Mouse (Mus musculus): Measurements from ENCODE around the gene Lamc1. TPM values are rescaled to one million over a fixed set of nuclear protein-coding genes. Genes with fewer than 3 reads are reported as not detected.

The Lamc1 gene
- polyA plus RNA-seq, 1 experiment from 2014 or later = 52.0 TPM

DNA sequence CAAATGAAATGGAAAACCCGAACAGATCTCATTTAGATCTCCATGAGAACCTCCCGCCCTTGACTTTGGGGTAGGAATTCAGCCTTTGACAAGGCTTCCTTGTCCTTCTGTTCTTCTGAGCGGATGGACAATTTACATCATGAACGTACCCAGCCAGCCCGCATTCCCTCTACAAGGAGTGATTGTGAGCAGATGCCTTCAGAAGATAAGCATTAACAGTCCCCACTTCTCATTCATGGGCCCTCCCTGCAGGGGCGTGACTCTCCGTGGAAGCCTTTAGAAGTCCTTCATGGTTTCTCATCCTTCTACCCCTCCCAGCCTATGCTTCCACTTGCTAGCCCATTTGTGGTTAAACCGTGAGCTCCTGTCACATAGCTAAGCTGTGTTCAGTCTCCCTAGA is 58.9 kb downstream of the Lamc1 start:
- H3K4me2 ChIP-seq = no peak overlapping the region
- H3K4me1 ChIP-seq = peaks cover 29% of the 10 kb centered on the region
- no peak overlapping the region for H3K9ac ChIP-seq
- H3K27ac ChIP-seq = no peak overlapping the region; the same call in 1 of the 2 replicates
- no peak for ATAC-seq (ENCODE audit: insufficient number of reproducible peaks, low FRiP score, low TSS enrichment, low read depth)
- H3K9me3 ChIP-seq = no peaks in the 10 kb centered on the region
- H3K4me3 ChIP-seq = no peak overlapping the region
- WGBS = 46% methylated on average over 8 of the region's 8 CpGs
- H3K27me3 ChIP-seq = no peaks in the 10 kb centered on the region
- no peaks in the 10 kb centered on the region for H3K36me3 ChIP-seq

DNA sequence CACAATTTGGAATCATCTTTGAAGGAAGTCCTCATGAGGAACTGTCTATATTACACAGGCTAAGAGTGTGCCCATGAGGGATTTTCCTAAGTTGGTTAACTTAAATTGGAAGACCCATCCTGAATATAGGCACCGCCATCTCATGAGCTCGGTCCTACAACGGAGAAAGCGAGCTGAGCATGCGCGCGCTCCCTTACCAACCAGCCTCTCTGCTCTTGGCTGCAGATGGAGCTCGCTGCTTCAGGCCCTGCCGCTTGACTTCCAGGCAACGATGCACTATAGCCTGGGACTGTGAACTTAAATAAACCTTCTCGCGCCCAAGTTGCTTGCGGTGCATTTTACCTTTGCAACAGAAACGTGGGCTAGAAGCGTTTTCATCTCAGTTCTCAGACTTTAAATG is 61.8 kb downstream of the Lamc1 start:
- Histone ChIP-seq H3K9me3 (no peaks in the 10 kb centered on the region), H3K27me3 (no peaks in the 10 kb centered on the region), H3K4me2 (no peak overlapping the region), H3K9ac (no peak overlapping the region), H3K27ac (no peak overlapping the region), H3K4me1 (peaks cover 30% of the 10 kb centered on the region), H3K36me3 (no peaks in the 10 kb centered on the region), H3K4me3 (no peak overlapping the region)
- no peak for ATAC-seq (ENCODE audit: insufficient number of reproducible peaks, low FRiP score, low TSS enrichment, low read depth)
- 91% methylated on average over 15 of the region's 15 CpGs for WGBS

DNA sequence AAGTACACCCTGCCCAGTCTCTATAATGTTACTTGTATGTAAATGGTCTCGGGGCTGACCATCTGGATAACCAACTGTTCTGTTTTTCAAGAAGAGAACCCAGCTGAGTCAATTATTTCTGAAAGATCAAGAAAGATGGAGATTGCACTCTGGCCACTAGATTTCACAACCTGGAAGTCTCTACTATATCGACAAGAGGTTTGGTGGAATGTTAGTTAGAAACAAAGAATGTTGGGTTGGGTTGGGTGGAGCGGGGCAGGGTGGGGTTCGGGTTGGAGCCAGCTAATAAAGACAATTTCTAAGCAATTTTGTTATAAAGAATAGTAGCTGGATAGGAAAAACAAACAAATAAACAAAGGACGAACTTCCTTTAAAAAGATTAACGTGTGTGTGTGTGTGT is 62.9 kb downstream of the Lamc1 start:
- Histone ChIP-seq H3K9ac (no peak overlapping the region), H3K36me3 (no peaks in the 10 kb centered on the region), H3K4me1 (peaks cover 27% of the 10 kb centered on the region), H3K27ac (no peak overlapping the region), H3K4me3 (no peak overlapping the region), H3K4me2 (no peak overlapping the region), H3K27me3 (no peaks in the 10 kb centered on the region), H3K9me3 (no peaks in the 10 kb centered on the region)
- 85% methylated on average over 6 of the region's 6 CpGs for WGBS
- ATAC-seq (ENCODE audit: insufficient number of reproducible peaks, low FRiP score, low TSS enrichment, low read depth) = no peak

DNA sequence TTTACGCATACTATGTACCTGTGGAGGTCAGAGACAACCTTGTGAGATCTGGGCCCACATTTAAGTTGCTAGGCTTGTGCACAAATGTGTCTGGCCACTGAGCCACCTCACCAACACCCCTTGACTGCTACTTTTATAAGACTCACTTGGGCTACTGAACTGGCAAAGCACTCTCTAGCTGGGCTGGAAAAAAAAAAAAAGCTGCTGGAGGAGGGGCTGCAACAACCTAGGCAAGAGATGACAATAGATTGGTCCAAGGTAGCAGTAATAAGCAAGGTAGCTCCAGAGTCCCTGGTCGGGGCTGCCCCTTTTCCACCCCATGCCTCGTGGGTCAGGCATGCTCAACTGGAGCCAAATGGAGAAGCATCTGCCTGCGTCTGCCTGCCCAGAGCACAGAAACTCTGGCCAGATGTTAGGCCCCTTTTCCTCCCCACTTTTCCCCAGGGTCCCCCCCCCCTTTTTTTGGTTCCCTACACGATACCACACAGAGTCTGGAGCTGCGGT is 63.7 kb downstream of the Lamc1 start:
- 72% methylated on average over 6 of the region's 6 CpGs for WGBS
- Histone ChIP-seq H3K4me2 (no peak overlapping the region), H3K9me3 (no peaks in the 10 kb centered on the region)

DNA sequence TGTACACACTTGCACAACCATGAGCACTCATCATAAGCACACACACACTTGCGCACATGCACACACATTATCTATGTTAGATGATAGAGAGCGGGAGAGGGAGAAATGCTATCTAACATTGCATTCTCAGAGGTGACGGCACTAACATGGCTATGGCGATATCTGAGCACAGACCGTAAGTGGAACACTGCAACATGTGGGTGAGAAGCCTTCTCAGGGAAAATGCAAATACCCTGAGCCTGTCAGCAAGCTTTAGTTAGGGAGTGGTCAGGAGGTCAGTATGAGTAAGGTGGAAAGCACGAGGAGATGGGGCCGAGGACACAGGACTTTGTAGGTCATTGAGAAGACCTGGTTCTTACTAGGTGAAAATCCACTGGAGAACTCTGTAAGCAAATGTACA is 64.3 kb downstream of the Lamc1 start:
- Histone ChIP-seq H3K27me3 (no peaks in the 10 kb centered on the region), H3K9ac (no peak overlapping the region), H3K9me3 (no peaks in the 10 kb centered on the region), H3K27ac (no peak overlapping the region), H3K4me2 (no peak overlapping the region), H3K4me3 (no peak overlapping the region), H3K4me1 (peaks cover 22% of the 10 kb centered on the region), H3K36me3 (no peaks in the 10 kb centered on the region)
- no peak for ATAC-seq (ENCODE audit: insufficient number of reproducible peaks, low FRiP score, low TSS enrichment, low read depth)
- WGBS = 95% methylated on average over 7 of the region's 7 CpGs

More for the DNA sequence above, 63.7 kb downstream of the Lamc1 start:
- no peak overlapping the region for H3K27ac ChIP-seq
- no peak overlapping the region for H3K9ac ChIP-seq
- H3K27me3 ChIP-seq = no peaks in the 10 kb centered on the region
- ATAC-seq (ENCODE audit: insufficient number of reproducible peaks, low FRiP score, low TSS enrichment, low read depth) = no peak
- no peaks in the 10 kb centered on the region for H3K36me3 ChIP-seq
- H3K4me1 ChIP-seq = peaks cover 28% of the 10 kb centered on the region
- H3K4me3 ChIP-seq = no peak overlapping the region

DNA sequence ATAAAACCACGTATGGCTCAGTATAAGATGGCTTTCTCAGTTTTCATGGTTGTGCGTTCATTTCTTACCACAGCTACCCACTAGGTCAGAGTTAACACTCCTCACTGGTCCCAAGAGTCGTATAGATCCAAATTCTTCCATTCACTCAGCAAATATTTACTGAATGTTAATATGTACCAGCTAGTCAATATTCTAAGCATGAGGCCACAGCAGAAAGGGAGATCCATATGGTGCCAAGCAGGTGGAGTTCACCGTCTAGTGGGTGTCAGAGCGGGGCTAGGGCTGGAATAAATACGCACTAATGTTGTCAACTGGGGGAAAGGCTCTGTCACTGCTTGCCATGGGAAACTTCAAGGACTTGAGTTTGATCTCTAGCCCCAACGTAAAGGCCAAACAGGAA is 64.9 kb downstream of the Lamc1 start:
- Histone ChIP-seq H3K4me1 (peaks cover 22% of the 10 kb centered on the region), H3K4me3 (no peak overlapping the region), H3K9me3 (no peaks in the 10 kb centered on the region), H3K4me2 (no peak overlapping the region), H3K9ac (no peak overlapping the region), H3K27ac (no peak overlapping the region), H3K36me3 (no peaks in the 10 kb centered on the region), H3K27me3 (no peaks in the 10 kb centered on the region)
- 77% methylated on average over 7 of the region's 7 CpGs for WGBS
- ATAC-seq (ENCODE audit: insufficient number of reproducible peaks, low FRiP score, low TSS enrichment, low read depth) = no peak

DNA sequence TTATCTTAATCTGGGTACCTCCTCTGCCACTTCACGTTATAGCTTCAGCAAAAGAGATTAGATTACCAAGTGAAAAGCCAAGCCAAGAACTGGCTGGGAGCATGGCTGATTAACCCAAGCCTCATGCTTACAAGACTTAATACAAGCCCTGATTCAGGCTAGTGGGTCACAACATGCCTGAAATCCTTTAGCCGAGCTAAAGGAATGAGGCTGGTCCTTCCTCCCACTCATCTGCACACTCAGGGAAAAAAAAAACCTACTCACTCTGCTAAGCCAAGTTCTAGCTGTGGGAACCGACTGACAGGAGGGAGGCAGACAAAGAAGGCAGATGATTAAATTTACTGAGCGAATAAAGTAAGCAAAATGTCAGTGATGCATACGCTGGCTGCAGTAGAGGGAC is 65.7 kb downstream of the Lamc1 start:
- WGBS = 52% methylated on average over 5 of the region's 5 CpGs
- Histone ChIP-seq H3K4me3 (no peak overlapping the region), H3K9ac (no peak overlapping the region), H3K4me2 (no peak overlapping the region), H3K4me1 (peaks cover 18% of the 10 kb centered on the region; the same call in 1 of the 2 replicates), H3K9me3 (no peaks in the 10 kb centered on the region), H3K27ac (no peak overlapping the region), H3K36me3 (0 out of 2 replicates have a peak, but pooled peaks cover 4% of the 10 kb centered on the region), H3K27me3 (no peaks in the 10 kb centered on the region)
- ATAC-seq (ENCODE audit: insufficient number of reproducible peaks, low FRiP score, low TSS enrichment, low read depth) = no peak

DNA sequence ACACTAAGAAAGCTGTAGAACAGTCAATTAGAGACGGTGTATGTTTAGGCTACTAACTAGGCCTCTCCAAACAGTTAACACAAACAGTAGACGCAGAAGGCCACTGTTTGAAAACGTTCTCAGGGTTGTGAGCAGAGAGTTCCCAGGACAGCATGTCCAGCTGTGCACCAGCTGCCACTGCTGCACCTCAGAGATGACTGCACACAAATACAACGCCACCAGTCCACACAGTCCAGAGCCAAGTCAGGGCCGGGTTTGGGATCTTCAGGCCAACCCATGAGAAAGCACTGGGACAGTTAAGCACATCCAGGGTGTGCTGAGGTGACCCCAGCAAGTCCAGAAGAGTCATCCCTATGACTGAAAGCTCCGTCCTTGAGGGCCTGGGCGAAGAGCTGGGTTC is 67.0 kb downstream of the Lamc1 start:
- 61% methylated on average over 7 of the region's 7 CpGs for WGBS
- no peak for ATAC-seq (ENCODE audit: insufficient number of reproducible peaks, low FRiP score, low TSS enrichment, low read depth)
- H3K36me3 ChIP-seq = 0 out of 2 replicates have a peak, but pooled peaks cover 4% of the 10 kb centered on the region
- H3K27me3 ChIP-seq = no peaks in the 10 kb centered on the region
- no peak overlapping the region for H3K9ac ChIP-seq
- no peaks in the 10 kb centered on the region for H3K9me3 ChIP-seq
- H3K4me1 ChIP-seq = peaks cover 18% of the 10 kb centered on the region; the same call in 1 of the 2 replicates
- H3K4me3 ChIP-seq = no peak overlapping the region
- peak overlapping the region; percentile 11 for H3K27ac ChIP-seq
- H3K4me2 ChIP-seq = no peak overlapping the region

DNA sequence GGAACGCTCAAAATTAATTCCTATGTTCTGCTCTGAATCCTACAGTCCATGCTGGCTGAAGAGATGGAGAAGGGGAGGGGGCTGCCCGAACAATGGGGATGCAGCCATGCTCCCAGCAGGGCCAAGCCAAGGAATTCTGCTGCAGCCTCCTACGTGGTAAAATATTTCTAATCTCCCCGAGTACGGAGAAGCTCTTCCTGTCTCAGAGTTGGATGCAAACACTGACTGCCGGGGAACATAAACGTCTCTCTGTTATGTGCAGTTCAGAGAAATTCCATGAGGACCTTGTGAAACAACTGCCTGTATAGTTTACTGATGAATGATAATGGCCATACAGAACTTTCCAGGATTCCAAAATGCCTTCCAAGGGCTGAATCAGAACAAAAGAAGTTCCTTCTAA is 67.5 kb downstream of the Lamc1 start:
- no peaks in the 10 kb centered on the region for H3K27me3 ChIP-seq
- no peaks in the 10 kb centered on the region for H3K9me3 ChIP-seq
- H3K27ac ChIP-seq = peak overlapping the region; percentile 11
- H3K36me3 ChIP-seq = 0 out of 2 replicates have a peak, but pooled peaks cover 4% of the 10 kb centered on the region
- ATAC-seq (ENCODE audit: insufficient number of reproducible peaks, low FRiP score, low TSS enrichment, low read depth) = peak; percentile 59
- peaks cover 21% of the 10 kb centered on the region; the same call in 1 of the 2 replicates for H3K4me1 ChIP-seq
- H3K4me3 ChIP-seq = no peak overlapping the region
- no peak overlapping the region for H3K4me2 ChIP-seq
- WGBS = 26% methylated on average over 7 of the region's 7 CpGs
- no peak overlapping the region for H3K9ac ChIP-seq

DNA sequence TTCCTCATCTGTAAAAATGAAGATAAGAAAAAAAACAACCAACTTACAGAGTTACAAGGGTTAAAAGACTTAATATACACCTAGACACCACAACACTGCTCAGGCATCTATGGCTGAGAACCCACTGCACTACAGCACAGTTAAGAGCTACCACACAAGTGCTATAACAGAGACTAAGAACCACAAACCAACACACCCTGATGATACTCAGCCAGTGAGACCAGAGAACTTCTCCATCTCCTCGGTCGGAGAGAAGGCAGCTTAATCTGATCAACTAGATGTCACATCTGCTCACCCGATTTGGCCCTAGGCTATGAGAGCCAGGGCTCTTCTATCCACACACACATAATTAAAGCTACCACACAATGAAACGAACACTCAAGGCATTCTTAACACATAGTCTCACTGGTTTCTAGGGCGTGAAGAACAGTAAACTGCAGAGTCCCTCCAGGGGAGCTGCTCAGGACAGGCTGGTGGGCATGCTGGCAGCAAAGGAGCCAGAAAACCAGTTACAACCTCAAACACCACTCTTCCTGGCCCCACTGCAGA is 72.8 kb downstream of the Lamc1 start:
- Histone ChIP-seq H3K4me1 (peaks cover 10% of the 10 kb centered on the region; the same call in 1 of the 2 replicates), H3K36me3 (peaks cover 9% of the 10 kb centered on the region), H3K4me2 (no peak overlapping the region), H3K27me3 (no peaks in the 10 kb centered on the region), H3K9me3 (no peaks in the 10 kb centered on the region), H3K9ac (no peak overlapping the region), H3K4me3 (no peak overlapping the region), H3K27ac (no peak overlapping the region)
- ATAC-seq (ENCODE audit: insufficient number of reproducible peaks, low FRiP score, low TSS enrichment, low read depth) = no peak
- WGBS = 47% methylated on average over 5 of the region's 5 CpGs

DNA sequence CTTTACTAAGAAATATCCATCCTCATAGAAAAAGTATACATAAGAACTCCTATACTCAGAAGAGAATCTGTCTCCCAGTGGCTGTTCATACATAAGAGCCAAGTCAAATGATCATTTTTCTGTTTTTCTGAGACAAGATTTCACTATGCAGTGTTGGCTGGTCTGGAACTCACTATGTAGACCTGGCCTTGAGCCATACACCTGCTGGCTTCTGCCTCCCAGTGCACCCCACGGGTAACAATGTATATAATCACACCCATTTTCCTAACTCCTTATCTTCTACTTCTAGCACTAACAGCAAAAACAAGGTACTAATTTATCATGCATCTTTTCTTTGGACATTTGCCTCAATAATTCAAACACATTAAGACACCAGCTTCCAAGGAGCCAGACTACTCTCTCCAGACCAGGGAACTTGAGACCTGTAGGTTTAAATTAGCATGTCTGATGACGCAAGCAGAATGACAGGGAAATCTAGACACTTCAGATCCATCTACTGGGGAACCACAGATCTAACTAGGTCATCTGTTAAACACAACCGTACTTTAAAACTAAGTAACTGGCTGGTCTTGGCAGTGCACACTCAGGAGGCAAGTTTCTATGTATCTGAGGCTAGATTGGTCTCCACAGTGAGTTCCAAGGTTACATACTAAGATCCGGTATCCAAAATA is 79.9 kb downstream of the Lamc1 start:
- H3K4me3 ChIP-seq = no peak overlapping the region
- ATAC-seq (ENCODE audit: insufficient number of reproducible peaks, low FRiP score, low TSS enrichment, low read depth) = no peak
- H3K4me2 ChIP-seq = no peak overlapping the region
- H3K36me3 ChIP-seq = peaks cover 46% of the 10 kb centered on the region
- no peaks in the 10 kb centered on the region for H3K27me3 ChIP-seq
- 85% methylated on average over 4 of the region's 4 CpGs for WGBS
- H3K27ac ChIP-seq = no peak overlapping the region
- H3K9me3 ChIP-seq = no peaks in the 10 kb centered on the region
- H3K9ac ChIP-seq = no peak overlapping the region
- no peaks in the 10 kb centered on the region for H3K4me1 ChIP-seq

DNA sequence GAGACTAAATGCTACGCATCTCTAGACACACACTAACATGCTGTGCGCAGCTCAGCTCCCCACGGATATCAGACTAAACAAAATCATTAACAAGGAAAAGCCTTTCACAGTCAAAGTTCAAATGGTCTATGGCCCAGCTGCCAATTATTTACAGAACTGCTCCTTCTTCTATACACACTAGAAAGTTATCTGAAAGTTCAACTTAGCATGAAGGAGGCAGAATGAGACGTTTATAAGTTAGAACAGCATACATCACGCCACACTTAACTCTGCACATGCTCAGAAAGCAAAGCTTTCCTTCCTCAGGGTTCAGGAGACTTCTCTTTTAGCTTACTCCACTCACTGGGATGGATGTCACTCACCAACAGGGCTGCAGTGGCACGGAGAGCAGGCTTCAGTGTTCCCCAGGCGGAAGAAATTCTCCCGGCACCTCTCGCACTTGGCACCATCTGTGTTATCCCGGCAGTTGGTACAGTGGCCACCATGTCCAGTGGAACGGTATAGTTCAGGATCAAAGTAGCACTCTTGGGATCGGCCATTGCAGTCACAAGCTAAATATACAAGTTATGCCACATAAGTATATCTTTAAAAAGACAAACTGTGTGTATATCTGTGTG is 80.9 kb downstream of the Lamc1 start:
- 92% methylated on average over 12 of the region's 12 CpGs for WGBS
- peaks cover 53% of the 10 kb centered on the region for H3K36me3 ChIP-seq

More for the DNA sequence above, 80.9 kb downstream of the Lamc1 start:
- Histone ChIP-seq H3K27ac (no peak overlapping the region), H3K4me2 (no peak overlapping the region), H3K9me3 (no peaks in the 10 kb centered on the region), H3K4me1 (no peaks in the 10 kb centered on the region), H3K4me3 (no peak overlapping the region), H3K9ac (no peak overlapping the region), H3K27me3 (no peaks in the 10 kb centered on the region)
- no peak for ATAC-seq (ENCODE audit: insufficient number of reproducible peaks, low FRiP score, low TSS enrichment, low read depth)
